Mouse (Mus musculus) kidney, embryonic 16.5 days (tissue): Measurements from ENCODE around the gene Tiparp. TPM values are rescaled to one million over a fixed set of nuclear protein-coding genes. Genes with fewer than 3 reads are reported as not detected.

Experiments used
- ATAC-seq: fragments of 200-750 bp; cut with Nextera tagmentation; 2 replicates; pipeline ENCODE4 v1.8.0; 2017; ENCODE audit warnings: moderate TSS enrichment; ENCODE audit not compliant: low FRiP score, low TSS enrichment
- H3K27ac ChIP-seq: fragments of 300-500 bp; sonication (generic); 2 replicates; pipeline ENCODE4 v1.5.1; 2014; ENCODE audit warnings: low read length
- H3K27me3 ChIP-seq: fragments of 300-500 bp; sonication (generic); 2 replicates; pipeline ENCODE4 v1.6.1; 2014; ENCODE audit warnings: low read length, control low read depth, mixed read lengths; ENCODE audit not compliant: insufficient read depth
- H3K36me3 ChIP-seq: fragments of 300-500 bp; sonication (generic); 2 replicates; pipeline ENCODE4 v1.6.1; 2014; ENCODE audit warnings: low read length, control low read depth, mixed read lengths; ENCODE audit not compliant: insufficient read depth
- H3K4me1 ChIP-seq: fragments of 300-500 bp; sonication (generic); 2 replicates; pipeline ENCODE4 v1.6.1; 2014; ENCODE audit warnings: low read length, control low read depth, mixed read lengths; ENCODE audit not compliant: insufficient read depth
- H3K4me2 ChIP-seq: fragments of 300-500 bp; sonication (generic); replicated peaks from 2 replicates; pipeline ENCODE4 v1.6.1; 2014; ENCODE audit warnings: low read depth, low read length
- H3K4me3 ChIP-seq: fragments of 300-500 bp; sonication (generic); 2 replicates; pipeline ENCODE4 v1.5.1; 2014; ENCODE audit warnings: mild to moderate bottlenecking, low read length
- H3K9ac ChIP-seq: fragments of 300-500 bp; sonication (generic); replicated peaks from 2 replicates; pipeline ENCODE4 v1.6.1; 2014; ENCODE audit warnings: low read length
- H3K9me3 ChIP-seq: fragments of 300-500 bp; sonication (generic); 2 replicates; pipeline ENCODE4 v1.6.1; 2016; ENCODE audit warnings: low read length, control low read depth
- WGBS: fragments of 180-500 bp; shearing (Covaris S2); extraction: QIAGEN DNeasy Blood & Tissue Kit; methylation state at CpG from one replicate; pipeline ENCODE4 v1.1.7; 2014; 5-methylcytosine and 5-hydroxymethylcytosine counted together
- polyA plus RNA-seq: library from polyadenylated mRNA; unstranded; fragments of >200 nt; fragmentation: Nextera tagmentation; extraction: Ambion mirVana; gene quantifications from 2 replicates; pipeline ENCODE4 v1.2.1, GENCODE M21; 2015

The Tiparp gene
- polyA plus RNA-seq, 1 experiment from 2014 or later, result 27.4 TPM

DNA sequence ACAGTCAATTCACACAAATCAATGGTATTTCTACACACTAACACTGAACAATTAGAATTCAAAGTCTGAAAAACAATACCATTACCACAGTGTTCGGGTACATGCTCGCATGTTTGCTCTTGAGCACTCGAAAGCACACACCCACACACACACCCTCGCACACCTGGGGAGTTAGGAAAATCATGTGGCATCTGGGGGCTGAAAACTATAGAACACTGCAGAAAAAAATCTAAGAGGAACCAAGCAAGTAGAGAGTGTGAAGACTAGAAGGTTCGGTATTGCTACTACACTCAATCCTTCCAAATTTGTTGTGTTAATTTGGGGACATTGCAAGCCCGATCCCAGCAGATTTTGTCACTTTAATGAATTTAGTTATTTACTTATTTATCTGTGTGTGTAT is 64.6 kb downstream of the Tiparp start:
- H3K27ac ChIP-seq, result no peak overlapping the region
- ATAC-seq, result no peak
- no peak overlapping the region for H3K9ac ChIP-seq
- no peak overlapping the region for H3K4me3 ChIP-seq
- H3K36me3 ChIP-seq, result no peaks in the 10 kb centered on the region
- H3K27me3 ChIP-seq, result no peaks in the 10 kb centered on the region
- WGBS, result 91% methylated on average over 6 of the region's 6 CpGs
- H3K9me3 ChIP-seq, result no peaks in the 10 kb centered on the region
- no peak overlapping the region for H3K4me2 ChIP-seq
- no peaks in the 10 kb centered on the region; the same call in 1 of the 2 replicates for H3K4me1 ChIP-seq

DNA sequence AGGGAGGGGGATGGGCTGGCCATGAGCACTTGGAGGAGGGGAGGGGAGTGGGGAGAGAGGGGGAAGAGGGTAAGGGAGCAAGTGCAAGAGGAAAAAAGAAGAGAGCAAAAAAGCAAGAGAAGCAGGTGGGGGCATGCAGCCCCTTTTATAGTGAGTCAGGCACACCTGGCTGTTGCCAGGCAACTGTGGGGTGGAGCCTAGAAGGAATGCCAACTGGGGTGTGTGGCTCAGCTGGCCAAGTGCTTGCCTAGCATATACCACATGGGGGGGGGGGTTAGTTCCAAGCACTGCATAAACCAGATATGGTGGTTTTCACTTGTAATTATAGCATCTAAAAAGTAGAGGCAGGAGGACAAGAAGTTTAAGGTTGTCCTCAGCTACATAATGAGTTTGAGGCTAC is 66.3 kb downstream of the Tiparp start:
- Histone ChIP-seq H3K36me3 (no peaks in the 10 kb centered on the region), H3K4me2 (no peak overlapping the region), H3K27ac (no peak overlapping the region), H3K4me1 (peaks cover 3% of the 10 kb centered on the region; the same call in 1 of the 2 replicates), H3K9me3 (no peaks in the 10 kb centered on the region), H3K4me3 (no peak overlapping the region), H3K27me3 (no peaks in the 10 kb centered on the region), H3K9ac (no peak overlapping the region)
- ATAC-seq, result no peak

DNA sequence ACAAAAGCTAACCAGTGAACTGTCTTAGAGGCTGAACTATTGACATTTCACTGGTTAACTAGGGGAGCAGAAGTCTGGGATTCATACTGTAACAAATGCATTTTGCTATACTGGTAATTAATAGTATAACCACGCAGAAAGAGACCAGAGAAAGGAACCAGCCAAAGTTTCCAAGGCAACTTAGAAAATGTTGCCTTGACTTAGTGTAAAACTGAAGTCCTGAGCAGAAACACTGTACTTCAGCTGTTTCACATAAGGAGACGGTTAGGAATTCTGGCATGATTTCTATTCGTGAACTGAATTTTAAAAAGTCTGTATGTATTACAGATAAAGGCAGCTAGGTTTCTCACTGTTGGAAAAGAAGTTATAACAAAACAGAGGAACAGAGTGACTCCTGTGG is 67.0 kb downstream of the Tiparp start:
- Histone ChIP-seq H3K9me3 (no peaks in the 10 kb centered on the region), H3K4me2 (no peak overlapping the region), H3K4me3 (no peak overlapping the region), H3K9ac (no peak overlapping the region), H3K27ac (no peak overlapping the region), H3K4me1 (peaks cover 3% of the 10 kb centered on the region; the same call in 1 of the 2 replicates), H3K27me3 (no peaks in the 10 kb centered on the region), H3K36me3 (no peaks in the 10 kb centered on the region)
- no peak for ATAC-seq
- WGBS, result 69% methylated on average over 3 of the region's 3 CpGs

DNA sequence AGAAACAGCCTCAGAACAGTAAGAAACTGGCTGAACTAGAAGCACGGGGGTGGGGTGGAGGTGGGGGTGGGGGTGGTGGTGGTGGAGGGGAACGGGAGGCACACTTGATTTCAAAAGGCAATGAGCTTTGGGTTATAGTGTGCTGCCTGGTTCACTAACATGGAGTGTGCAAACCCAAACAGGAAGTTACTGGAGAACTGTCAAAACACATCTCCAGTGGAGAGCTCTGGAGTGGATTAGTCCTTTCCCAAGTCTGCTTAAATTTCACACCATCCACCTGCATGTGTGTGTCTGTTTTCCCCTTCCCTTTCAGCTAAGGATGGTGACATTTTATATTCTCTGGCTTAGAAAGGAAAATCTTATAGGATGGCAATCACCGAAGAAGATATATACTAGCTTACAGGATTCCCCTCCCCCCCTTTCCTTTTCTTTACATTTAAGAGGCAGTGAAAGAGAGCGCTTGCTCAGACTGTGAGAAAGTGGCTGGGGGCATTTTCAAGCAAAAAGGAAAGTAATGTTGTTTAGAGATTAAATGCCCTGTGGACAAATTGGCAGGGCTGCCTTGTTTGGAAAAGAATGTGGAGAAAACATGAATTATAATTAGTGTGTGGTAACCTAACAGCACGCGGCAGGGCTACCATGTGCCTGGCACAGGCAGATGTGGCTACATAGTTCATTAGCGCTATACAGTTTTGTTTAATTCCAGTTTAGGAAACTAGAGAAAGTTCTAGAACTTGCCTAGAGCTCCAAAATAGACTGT is 70.0 kb downstream of the Tiparp start:
- no peak overlapping the region for H3K27ac ChIP-seq
- H3K4me3 ChIP-seq, result no peak overlapping the region
- WGBS, result 55% methylated on average over 7 of the region's 7 CpGs
- no peaks in the 10 kb centered on the region for H3K36me3 ChIP-seq
- no peak overlapping the region for H3K9ac ChIP-seq
- ATAC-seq, result no peak
- no peak overlapping the region for H3K4me2 ChIP-seq
- peaks cover 3% of the 10 kb centered on the region; the same call in 1 of the 2 replicates for H3K4me1 ChIP-seq
- no peaks in the 10 kb centered on the region for H3K27me3 ChIP-seq
- no peaks in the 10 kb centered on the region for H3K9me3 ChIP-seq

DNA sequence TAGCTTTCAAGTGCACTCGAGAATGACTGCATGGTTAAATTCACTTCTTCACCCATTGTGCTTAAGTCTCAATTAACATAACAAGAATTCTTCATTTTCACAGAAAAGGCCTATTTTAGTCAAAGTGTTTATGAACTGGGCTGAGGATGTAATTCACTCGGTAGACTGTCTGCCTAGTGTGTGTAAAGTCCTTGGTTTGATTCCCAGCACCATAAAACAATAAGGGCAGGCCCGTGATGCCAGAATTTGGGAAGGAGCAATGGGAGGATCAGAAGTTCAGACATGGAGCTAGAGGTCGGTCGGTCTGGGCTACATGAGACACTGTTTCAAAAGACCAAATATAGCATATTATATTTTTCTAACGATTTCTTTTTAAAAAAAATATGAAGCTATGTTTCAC is 70.9 kb downstream of the Tiparp start:
- WGBS, result 81% methylated on average over 6 of the region's 6 CpGs
- peaks cover 3% of the 10 kb centered on the region; the same call in 1 of the 2 replicates for H3K4me1 ChIP-seq
- H3K4me2 ChIP-seq, result no peak overlapping the region
- H3K36me3 ChIP-seq, result no peaks in the 10 kb centered on the region
- no peak overlapping the region for H3K27ac ChIP-seq
- no peak for ATAC-seq
- H3K4me3 ChIP-seq, result no peak overlapping the region
- no peaks in the 10 kb centered on the region for H3K9me3 ChIP-seq
- no peaks in the 10 kb centered on the region for H3K27me3 ChIP-seq
- no peak overlapping the region for H3K9ac ChIP-seq

DNA sequence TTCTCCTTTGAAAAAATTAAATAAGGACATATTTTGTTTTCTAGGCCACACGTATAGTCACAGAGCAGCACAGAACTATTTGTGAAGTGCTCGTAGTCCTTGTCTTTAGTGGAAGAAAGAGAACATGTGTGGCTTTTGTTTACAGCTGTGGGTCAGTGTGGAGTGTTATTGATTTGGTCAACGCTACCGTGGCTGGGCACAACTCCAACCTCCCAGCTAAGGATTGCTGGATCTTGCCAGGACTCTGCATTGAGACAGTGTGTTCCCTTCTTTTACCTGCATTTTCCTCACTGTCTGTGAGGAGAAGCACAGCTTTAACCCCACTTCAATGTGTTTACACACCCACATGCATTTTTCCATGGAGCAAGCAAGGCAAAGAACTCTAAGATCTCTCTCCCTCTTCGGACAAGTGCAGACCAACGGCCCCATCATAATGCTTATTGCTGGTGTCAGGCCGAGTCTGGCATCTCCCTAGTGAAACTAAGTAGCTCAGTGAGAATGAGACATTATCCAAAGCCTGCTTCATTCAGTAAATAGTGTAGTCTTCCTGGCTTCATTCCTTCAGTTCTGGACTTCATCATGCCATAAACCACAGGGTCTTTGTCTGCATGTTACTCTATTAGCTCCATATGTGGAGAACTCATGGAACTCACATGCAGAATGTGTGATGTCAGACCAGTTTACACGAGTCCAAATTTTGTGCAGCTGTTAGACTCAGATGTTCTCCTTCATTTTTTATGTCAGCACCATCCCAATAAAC is 73.3 kb downstream of the Tiparp start:
- Histone ChIP-seq H3K27me3 (no peaks in the 10 kb centered on the region), H3K4me3 (no peak overlapping the region), H3K27ac (no peak overlapping the region), H3K4me1 (peaks cover 3% of the 10 kb centered on the region; the same call in 1 of the 2 replicates), H3K9me3 (no peaks in the 10 kb centered on the region), H3K9ac (no peak overlapping the region), H3K36me3 (no peaks in the 10 kb centered on the region), H3K4me2 (no peak overlapping the region)
- no peak for ATAC-seq
- 80% methylated on average over 8 of the region's 8 CpGs for WGBS

DNA sequence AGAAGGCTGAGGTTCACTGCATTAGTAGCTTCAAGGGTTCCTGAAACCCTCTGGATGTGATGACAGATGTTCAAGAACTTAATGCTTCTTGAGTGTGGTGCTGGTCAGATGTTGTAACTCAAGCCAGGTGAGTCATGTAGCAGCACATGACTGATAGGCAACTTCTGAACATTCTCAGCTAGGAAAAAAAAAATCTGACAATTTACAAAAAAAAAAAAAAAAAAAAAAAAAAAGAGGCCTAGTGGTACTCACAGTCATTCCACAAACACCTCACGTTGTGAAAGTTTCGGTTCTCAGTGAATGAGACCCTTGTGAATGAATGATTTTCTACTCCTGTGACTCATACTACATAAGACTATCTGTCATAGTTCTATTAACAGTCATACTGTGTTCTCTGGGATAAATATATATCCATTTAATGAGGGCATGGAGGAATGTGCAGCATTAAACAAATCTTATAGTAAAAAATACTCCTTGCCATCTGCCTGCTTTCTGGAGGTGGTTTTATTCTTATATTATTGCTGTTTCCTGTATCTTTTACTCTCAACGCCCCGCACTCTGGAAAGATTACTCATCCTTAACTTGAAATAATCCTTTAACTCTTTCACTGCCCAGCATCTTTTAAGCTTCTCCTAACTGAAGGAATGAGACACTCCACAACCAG is 75.3 kb downstream of the Tiparp start:
- no peak overlapping the region for H3K4me3 ChIP-seq
- no peak overlapping the region for H3K4me2 ChIP-seq
- no peaks in the 10 kb centered on the region for H3K36me3 ChIP-seq
- H3K27me3 ChIP-seq, result no peaks in the 10 kb centered on the region
- WGBS, result 50% methylated on average over 4 of the region's 4 CpGs
- ATAC-seq, result no peak
- no peak overlapping the region for H3K9ac ChIP-seq
- H3K9me3 ChIP-seq, result no peaks in the 10 kb centered on the region
- H3K27ac ChIP-seq, result no peak overlapping the region
- H3K4me1 ChIP-seq, result no peaks in the 10 kb centered on the region

Other genes starting within 250 kb of the Tiparp start
- 307 and 308 TPM in 2 replicates for gene Ssr3, start 135.8 kb upstream of the Tiparp start, polyA plus RNA-seq
- gene Lekr1, start 137.8 kb downstream of the Tiparp start, polyA plus RNA-seq, result 7.0 and 7.7 TPM in 2 replicates